Mouse (Mus musculus) intestine, embryonic 14.5 days (tissue): ENCODE measurements around the gene Cdh23. TPM values are rescaled to one million over a fixed set of nuclear protein-coding genes. Genes with fewer than 3 reads are reported as not detected.
A peak's percentile ranks its signal among the peaks of the same experiment; 100 is the strongest.

Experiments used
- ATAC-seq: fragments of 200-750 bp; cut with Nextera tagmentation; replicated peaks from 2 replicates; pipeline ENCODE4 v1.8.0; 2017; ENCODE audit warnings: low read depth, moderate number of reproducible peaks, moderate TSS enrichment, moderate library complexity; ENCODE audit not compliant: low FRiP score, low TSS enrichment
- DNase-seq: peaks from one replicate; pipeline ENCODE4 v3.0.0-alpha.2; 2018; ENCODE audit warnings: low spot score
- H3K27ac ChIP-seq: fragments of 300-500 bp; sonication (generic); 2 replicates; pipeline ENCODE4 v1.5.1; 2014; ENCODE audit warnings: low read depth, mild to moderate bottlenecking, control low read depth
- H3K27me3 ChIP-seq: fragments of 300-500 bp; sonication (generic); replicated peaks from 2 replicates; pipeline ENCODE4 v1.6.1; 2014; ENCODE audit warnings: low read length, control low read depth; ENCODE audit not compliant: control insufficient read depth, insufficient read depth
- H3K36me3 ChIP-seq: fragments of 300-500 bp; sonication (generic); 2 replicates; pipeline ENCODE4 v1.6.1; 2014; ENCODE audit warnings: low read length, control low read depth; ENCODE audit not compliant: control insufficient read depth, insufficient read depth
- H3K4me1 ChIP-seq: fragments of 300-500 bp; sonication (generic); replicated peaks from 2 replicates; pipeline ENCODE4 v1.6.1; 2014; ENCODE audit warnings: low read length, control low read depth, mixed read lengths; ENCODE audit not compliant: control insufficient read depth, insufficient read depth
- H3K4me2 ChIP-seq: fragments of 300-500 bp; sonication (generic); 2 replicates; pipeline ENCODE4 v1.6.1; 2014; ENCODE audit warnings: low read length
- H3K4me3 ChIP-seq: fragments of 300-500 bp; sonication (generic); 2 replicates; pipeline ENCODE4 v1.5.1; 2014; ENCODE audit warnings: low read depth, low read length, control low read depth, mixed read lengths
- H3K9ac ChIP-seq: fragments of 300-500 bp; sonication (generic); 2 replicates; pipeline ENCODE4 v1.6.1; 2014; ENCODE audit warnings: mild to moderate bottlenecking, low read length
- H3K9me3 ChIP-seq: fragments of 300-500 bp; sonication (generic); 2 replicates; pipeline ENCODE4 v1.6.1; 2016; ENCODE audit warnings: low read length, control low read depth; ENCODE audit not compliant: control insufficient read depth
- WGBS: fragments of 180-500 bp; shearing (Covaris S2); extraction: QIAGEN DNeasy Blood & Tissue Kit; methylation state at CpG from one replicate; pipeline ENCODE4 v1.1.7; 2014; 5-methylcytosine and 5-hydroxymethylcytosine counted together
- polyA plus RNA-seq: library from polyadenylated mRNA; unstranded; fragments of >200 nt; fragmentation: Nextera tagmentation; extraction: Ambion mirVana; gene quantifications from 2 replicates; pipeline ENCODE4 v1.2.1, GENCODE M21; 2014

Gene Cdh23
- polyA plus RNA-seq, 1 experiment from 2014 or later: 1.0 TPM

GRCm38 (mm10) chr10:60418137-60418536 lies 278.2 kb downstream of the Cdh23 start:
- H3K9ac ChIP-seq: no peak overlapping the region
- H3K27me3 ChIP-seq: no peaks in the 10 kb centered on the region
- WGBS: 12% methylated on average over 3 of the region's 3 CpGs
- H3K27ac ChIP-seq: no peak overlapping the region
- H3K4me3 ChIP-seq: no peak overlapping the region
- ATAC-seq (peak; percentile 34; the same call in 1 of the 2 replicates), DNase-seq (peak; percentile 89)
- no peaks in the 10 kb centered on the region for H3K4me1 ChIP-seq
- no peak overlapping the region for H3K4me2 ChIP-seq
- no peaks in the 10 kb centered on the region for H3K9me3 ChIP-seq
- H3K36me3 ChIP-seq: no peaks in the 10 kb centered on the region

GRCm38 (mm10) chr10:60417041-60417440 lies 279.2 kb downstream of the Cdh23 start:
- Histone ChIP-seq H3K36me3 (no peaks in the 10 kb centered on the region), H3K4me3 (no peak overlapping the region), H3K27ac (no peak overlapping the region), H3K9ac (no peak overlapping the region), H3K4me1 (no peaks in the 10 kb centered on the region), H3K4me2 (no peak overlapping the region), H3K9me3 (no peaks in the 10 kb centered on the region), H3K27me3 (no peaks in the 10 kb centered on the region)
- ATAC-seq (no peak), DNase-seq (no peak)
- WGBS: 87% methylated on average over 2 of the region's 2 CpGs

GRCm38 (mm10) chr10:60413756-60414155 lies 282.5 kb downstream of the Cdh23 start:
- Histone ChIP-seq H3K27ac (no peak overlapping the region), H3K36me3 (no peaks in the 10 kb centered on the region), H3K4me3 (no peak overlapping the region), H3K9ac (no peak overlapping the region), H3K4me1 (no peaks in the 10 kb centered on the region), H3K27me3 (no peaks in the 10 kb centered on the region), H3K9me3 (no peaks in the 10 kb centered on the region), H3K4me2 (no peak overlapping the region)
- ATAC-seq: no peak
- 89% methylated on average over 2 of the region's 2 CpGs for WGBS
- no peak for DNase-seq

- Histone ChIP-seq H3K27ac (no peak overlapping the region), H3K9me3 (no peaks in the 10 kb centered on the region), H3K4me1 (no peaks in the 10 kb centered on the region), H3K36me3 (no peaks in the 10 kb centered on the region), H3K27me3 (no peaks in the 10 kb centered on the region), H3K4me3 (no peak overlapping the region), H3K4me2 (no peak overlapping the region), H3K9ac (no peak overlapping the region)
- WGBS: 25% methylated on average over 5 of the region's 5 CpGs
- DNase-seq: peak; percentile 62
- no peak for ATAC-seq
Observed at GRCm38 (mm10) chr10:60411794-60412193, 284.5 kb downstream of the Cdh23 start.

- ATAC-seq: no peak; the same call in 1 of the 2 replicates
- no peak overlapping the region for H3K4me3 ChIP-seq
- H3K9me3 ChIP-seq: no peaks in the 10 kb centered on the region
- WGBS: 6% methylated on average over 5 of the region's 5 CpGs
- H3K27me3 ChIP-seq: no peaks in the 10 kb centered on the region
- no peaks in the 10 kb centered on the region for H3K36me3 ChIP-seq
- H3K4me2 ChIP-seq: no peak overlapping the region
- H3K9ac ChIP-seq: no peak overlapping the region
- DNase-seq: peak; percentile 92
- H3K4me1 ChIP-seq: no peaks in the 10 kb centered on the region
- no peak overlapping the region for H3K27ac ChIP-seq
Observed at GRCm38 (mm10) chr10:60407831-60408230, 288.5 kb downstream of the Cdh23 start.

- Histone ChIP-seq H3K27me3 (no peaks in the 10 kb centered on the region), H3K36me3 (no peaks in the 10 kb centered on the region), H3K4me3 (no peak overlapping the region), H3K9ac (no peak overlapping the region), H3K9me3 (no peaks in the 10 kb centered on the region), H3K4me1 (no peaks in the 10 kb centered on the region), H3K4me2 (no peak overlapping the region), H3K27ac (no peak overlapping the region)
- WGBS: 46% methylated on average over 7 of the region's 7 CpGs
- DNase-seq (no peak), ATAC-seq (no peak)
Observed at GRCm38 (mm10) chr10:60405460-60406177, 290.7 kb downstream of the Cdh23 start.

- Histone ChIP-seq H3K4me1 (no peaks in the 10 kb centered on the region), H3K9me3 (no peaks in the 10 kb centered on the region), H3K27ac (no peak overlapping the region), H3K4me3 (no peak overlapping the region), H3K9ac (no peak overlapping the region), H3K4me2 (no peak overlapping the region), H3K27me3 (no peaks in the 10 kb centered on the region), H3K36me3 (no peaks in the 10 kb centered on the region)
- DNase-seq (no peak), ATAC-seq (no peak)
- 71% methylated on average over 11 of the region's 11 CpGs for WGBS
Observed at GRCm38 (mm10) chr10:60400507-60401295, 295.6 kb downstream of the Cdh23 start.

GRCm38 (mm10) chr10:60399449-60399848 lies 296.8 kb downstream of the Cdh23 start, which contains the start of gene Gm17455:
Gene Gm17455 (plus strand): TSS chr10:60399726.
- H3K27ac ChIP-seq: no peak within 1 kb of the TSS
- H3K4me2 ChIP-seq: no peak within 1 kb of the TSS
- no peak within 1 kb of the TSS for H3K9ac ChIP-seq
- no peak for ATAC-seq
- H3K27me3 ChIP-seq: no peaks in the 10 kb centered on the region
- no peaks in the 10 kb centered on the region for H3K9me3 ChIP-seq
- DNase-seq: no peak
- no peaks in the 10 kb centered on the region for H3K4me1 ChIP-seq
- H3K4me3 ChIP-seq: no peak within 1 kb of the TSS
- no peaks in the 10 kb centered on the region for H3K36me3 ChIP-seq
- 62% methylated on average over 7 of the region's 7 CpGs for WGBS
